Comparison of ENCODE assay signal across 8 mouse cellular contexts in genomic region chr16:8637217-8638051, GRCm38 (mm10). TPM values are rescaled to one million over a fixed set of nuclear protein-coding genes. Genes with fewer than 3 reads are reported as not detected.
DNase-seq lines count a peak whose midpoint lies in the region; ATAC-seq lines count a peak whose summit lies in the region.

TSS of gene Pmm2 (plus strand) at chr16:8637674.
TSS of gene Tmem186 (minus strand) at chr16:8637712.

- peaks cover 22% of the 10 kb centered on the region for H3K36me3 ChIP-seq in hindbrain, embryonic 12.5 days

- H3K4me1 ChIP-seq in hindbrain, embryonic 12.5 days: peaks cover 26% of the 10 kb centered on the region

- WGBS in hindbrain, embryonic 12.5 days: under 1% methylated on average over 59 of the region's 59 CpGs

- peak within 1 kb of the TSS; percentile 85 for H3K4me2 ChIP-seq in hindbrain, embryonic 12.5 days (replicated peaks)

- peak within 1 kb of the TSS; percentile 86 for H3K27ac ChIP-seq in hindbrain, embryonic 12.5 days

- H3K9me3 ChIP-seq in hindbrain, embryonic 12.5 days (replicated peaks): no peaks in the 10 kb centered on the region

- peak within 1 kb of the TSS; percentile 85 for H3K9ac ChIP-seq in hindbrain, embryonic 12.5 days

- DNase-seq in NIH3T3 (ENCODE audit: low read depth): peak; percentile 96
- DNase-seq in cerebellum, postnatal 10 days: peak; percentile 88 to 91
- peak; percentile 84 to 86 for DNase-seq in frontal cortex, postnatal 10 days (ENCODE audit: low spot score in 2 of 2)
- peak; percentile 89 to 94 for DNase-seq in layer of hippocampus, postnatal 14 days (ENCODE audit: low spot score in 2 of 2)
- DNase-seq in lung, postnatal 14 days: peak; percentile 79
- DNase-seq in retina, adult 2 months (ENCODE audit: low read depth, low spot score): peak; percentile 77
- peak; percentile 79 to 80 for DNase-seq in thymus, postnatal 36 days

- no peaks in the 10 kb centered on the region for H3K27me3 ChIP-seq in hindbrain, embryonic 12.5 days

- H3K4me3 ChIP-seq in hindbrain, embryonic 12.5 days: peak within 1 kb of the TSS; percentile 82

- peak; percentile 92 for ATAC-seq in hindbrain, embryonic 12.5 days (ENCODE audit: low FRiP score)

RNA-seq across cellular contexts. Expression of gene Pmm2, which starts in this region (rescaled TPM):
- polyA plus RNA-seq in hindbrain, embryonic 12.5 days (2016; fragmentation: Nextera tagmentation; extraction: Ambion mirVana): 49.6 and 51.0 TPM in 2 replicates
- total RNA-seq in layer of hippocampus, postnatal 14 days (2021): 10 to 100 TPM; 31.9 to 34.5 TPM

RNA-seq across cellular contexts. Expression of gene Tmem186, which starts in this region (rescaled TPM):
- polyA plus RNA-seq in hindbrain, embryonic 12.5 days (2016; fragmentation: Nextera tagmentation; extraction: Ambion mirVana): 22.6 and 23.0 TPM in 2 replicates
- 10 to 100 TPM; 10.6 to 11.5 TPM for total RNA-seq in layer of hippocampus, postnatal 14 days (2021)

Comparison
In these comparisons a context has a peak if more than half of its experiments do, and no peak if none do; other contexts are left out.
1. Peak in every context shown above with its lines: DNase-seq, ATAC-seq, H3K4me3 ChIP-seq and H3K27ac ChIP-seq.